Mouse (Mus musculus) mesoderm, embryonic 11.5 days (tissue): Measurements from ENCODE around the gene Ift81.

Experiments
- DNase-seq: peaks from one replicate; pipeline ENCODE4 v3.0.0-alpha.2; 2012; ENCODE audit warnings: low read depth, low spot score

Gene Ift81

DNA sequence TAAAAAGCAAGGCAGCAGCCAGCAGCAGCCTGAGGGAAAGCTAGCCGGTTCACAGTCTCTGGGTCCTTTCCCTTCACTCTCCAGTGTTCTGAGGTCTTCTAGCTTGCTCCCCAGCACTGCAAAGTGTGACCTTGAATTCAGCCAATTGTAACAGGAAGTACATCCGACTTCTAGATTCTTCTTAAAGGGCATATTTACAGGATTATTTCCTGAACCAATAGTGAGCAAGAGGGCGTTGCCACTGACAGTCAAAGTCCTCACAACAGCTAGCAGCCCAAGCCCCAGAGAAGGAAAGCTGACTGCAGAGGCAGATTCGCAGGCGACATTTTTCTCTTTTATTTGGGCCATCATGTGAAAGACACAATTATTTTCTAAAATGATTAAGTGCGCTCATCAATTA is 65.6 kb downstream of the Ift81 start:
- DNase-seq: no peak

DNA sequence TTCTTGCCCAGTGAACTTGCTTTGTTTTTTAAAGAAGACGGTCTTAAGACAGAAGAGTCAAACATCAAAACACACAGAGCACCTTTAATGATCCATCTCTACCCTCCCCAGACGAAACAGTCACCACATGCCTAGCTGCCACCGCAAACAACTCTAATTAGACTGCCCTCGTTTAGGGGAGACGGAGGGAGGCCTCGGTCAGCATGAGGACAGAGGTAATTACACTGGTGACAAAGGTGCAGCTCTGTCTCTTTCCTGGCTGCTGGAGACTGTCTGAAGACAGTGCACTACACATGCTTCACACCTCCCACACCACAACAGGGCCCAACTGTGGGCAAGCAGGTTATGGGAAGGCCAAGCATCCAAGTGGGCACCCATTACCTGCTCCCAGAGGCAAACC is 66.5 kb downstream of the Ift81 start:
- no peak for DNase-seq

DNA sequence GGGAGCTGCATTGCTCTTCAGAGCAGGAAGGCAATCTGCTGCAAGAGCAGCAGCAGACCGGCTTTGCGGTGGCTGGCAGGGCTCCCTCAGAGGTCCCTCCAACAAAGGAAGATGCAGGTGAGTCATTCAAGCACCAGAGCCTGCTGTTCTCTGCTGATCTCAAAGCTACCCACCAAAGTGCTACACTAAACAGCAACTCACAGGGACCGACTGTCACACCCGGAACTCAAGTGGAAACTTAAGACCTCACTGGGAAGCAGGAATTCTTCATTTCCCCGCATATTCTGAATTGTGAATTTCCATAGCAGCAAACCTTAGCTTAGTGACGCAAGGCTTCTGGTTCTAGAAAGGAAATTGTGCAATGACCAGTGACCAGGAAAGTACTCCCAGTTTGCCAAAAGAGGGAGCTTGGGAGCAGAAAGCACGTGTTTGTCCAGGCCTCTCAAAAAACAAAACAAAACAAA is 67.0 kb downstream of the Ift81 start:
- no peak for DNase-seq

DNA sequence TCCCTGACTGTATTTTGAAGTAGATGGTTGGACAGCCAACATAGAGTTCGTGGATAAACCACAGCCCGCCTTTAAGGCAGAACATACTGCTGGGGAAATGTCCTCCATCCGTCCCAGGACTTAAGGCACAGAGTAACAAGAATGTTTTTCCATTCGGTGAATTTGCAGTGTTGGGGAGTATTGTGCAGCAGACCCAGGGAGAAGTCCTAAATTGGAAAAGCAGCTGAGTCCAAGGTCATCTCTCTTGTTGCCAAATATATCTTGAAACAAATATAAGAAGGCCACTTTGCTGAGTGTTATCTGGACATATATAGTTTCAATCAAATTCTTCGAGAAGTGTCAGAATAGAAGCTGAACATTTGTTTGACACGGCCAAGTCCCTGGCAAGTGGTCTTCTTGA is 70.9 kb downstream of the Ift81 start:
- DNase-seq: no peak

DNA sequence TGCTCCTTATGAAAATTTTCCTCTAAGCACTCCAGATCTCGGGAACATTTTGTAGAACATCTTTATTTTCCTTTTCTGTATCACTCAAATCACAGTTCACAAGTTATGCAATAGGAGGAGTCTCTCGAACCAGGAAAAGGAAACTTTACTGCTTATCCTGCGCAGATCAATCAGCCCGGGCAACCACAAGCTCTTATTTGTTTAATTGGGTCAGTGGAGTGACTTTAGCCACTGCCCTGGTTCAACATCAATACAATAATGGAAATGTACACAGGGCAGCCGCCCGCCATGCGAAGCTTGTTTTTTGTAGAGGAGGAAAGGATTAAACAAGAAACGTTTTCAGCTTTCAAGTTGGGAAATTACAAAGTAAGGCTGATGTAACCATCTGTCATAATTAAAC is 72.4 kb downstream of the Ift81 start:
- DNase-seq: no peak

DNA sequence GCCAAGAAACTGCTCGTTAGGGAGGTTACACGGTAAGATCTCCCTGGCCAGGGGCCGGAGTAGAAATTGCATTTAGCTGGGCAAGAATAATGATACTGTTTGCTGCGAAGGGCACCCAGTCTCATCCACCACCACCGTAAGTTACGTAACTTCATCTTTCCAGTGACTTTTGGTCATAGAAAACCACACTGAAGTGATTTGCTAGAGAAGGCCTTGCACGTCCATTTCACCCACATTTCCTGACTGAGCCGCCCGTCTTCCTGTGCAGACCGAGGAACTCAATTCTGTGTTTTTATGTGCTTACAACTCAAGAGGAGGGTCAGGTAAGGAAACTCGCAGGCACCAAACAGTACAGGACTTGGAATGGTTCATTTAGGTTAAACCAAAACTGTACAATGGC is 76.2 kb downstream of the Ift81 start:
- DNase-seq: no peak

DNA sequence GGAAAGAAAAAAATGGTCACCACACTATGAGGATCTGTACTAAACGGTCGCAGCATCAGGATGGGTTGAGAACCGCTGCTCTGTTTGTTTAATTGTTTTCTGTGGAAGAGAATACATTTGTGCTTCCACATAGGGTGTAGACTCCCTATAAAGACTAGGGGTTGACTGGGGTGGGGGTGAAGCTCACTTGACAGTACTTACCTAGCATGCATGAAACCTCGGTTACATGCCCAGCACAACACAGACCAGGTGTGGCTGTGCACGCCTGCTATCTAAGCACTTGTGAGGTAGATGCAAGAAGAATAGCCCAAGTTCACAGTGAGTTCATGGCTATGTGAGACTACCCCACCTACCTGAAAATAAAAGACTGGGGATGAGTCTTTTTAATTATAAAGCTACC is 76.7 kb downstream of the Ift81 start:
- DNase-seq: no peak

DNA sequence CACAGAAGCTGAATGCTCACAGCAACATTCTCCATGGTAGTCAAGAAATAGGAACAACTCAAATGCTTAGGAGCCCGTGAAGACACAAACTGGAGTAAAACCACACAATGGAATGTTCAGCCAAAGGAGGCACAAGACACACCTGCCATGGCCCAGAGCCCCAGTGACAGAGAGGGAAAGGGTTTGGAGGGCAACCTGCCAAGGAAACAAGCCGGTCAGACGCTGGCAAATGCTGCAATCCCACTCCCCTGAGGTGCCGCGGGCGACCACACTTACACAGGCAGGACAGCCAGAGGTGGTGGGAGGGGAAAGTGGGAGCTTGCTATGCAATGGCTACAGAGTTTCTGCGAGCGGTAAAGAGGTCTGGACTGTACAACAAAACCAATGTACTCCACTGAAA is 80.4 kb downstream of the Ift81 start:
- no peak for DNase-seq

DNA sequence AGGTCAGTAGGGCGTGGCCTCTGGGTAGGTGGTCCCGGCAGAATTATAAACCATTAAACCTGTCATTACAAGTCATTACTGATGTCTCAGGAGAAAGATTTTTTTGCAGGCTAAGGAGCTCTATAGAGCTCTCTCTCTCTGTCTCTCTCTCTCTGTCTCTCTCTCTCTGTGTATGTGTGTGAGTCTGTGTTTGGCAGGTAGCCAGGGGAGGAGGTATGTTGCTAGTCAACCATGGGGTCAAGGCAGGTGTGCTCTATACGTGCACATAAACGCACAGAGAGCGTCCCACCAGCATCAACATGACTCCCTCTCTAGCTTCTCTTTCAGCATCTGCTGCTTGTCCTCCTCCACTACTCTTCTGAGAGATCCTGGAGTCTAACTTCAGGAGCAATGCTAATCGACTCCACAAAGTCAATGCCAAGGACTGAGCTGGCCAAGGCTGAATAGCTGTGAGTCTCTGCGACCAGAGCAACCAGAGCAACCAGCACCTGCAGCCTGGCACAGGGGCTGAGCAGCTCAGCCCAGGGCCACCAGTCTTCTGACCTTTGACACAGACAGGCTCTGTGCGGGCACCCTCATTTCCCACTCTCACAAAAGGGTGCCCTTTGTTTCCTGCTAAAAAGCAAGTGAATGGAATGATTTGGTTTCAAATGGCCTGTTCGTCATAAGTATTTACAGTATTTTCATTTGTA is 84.3 kb downstream of the Ift81 start:
- no peak for DNase-seq

DNA sequence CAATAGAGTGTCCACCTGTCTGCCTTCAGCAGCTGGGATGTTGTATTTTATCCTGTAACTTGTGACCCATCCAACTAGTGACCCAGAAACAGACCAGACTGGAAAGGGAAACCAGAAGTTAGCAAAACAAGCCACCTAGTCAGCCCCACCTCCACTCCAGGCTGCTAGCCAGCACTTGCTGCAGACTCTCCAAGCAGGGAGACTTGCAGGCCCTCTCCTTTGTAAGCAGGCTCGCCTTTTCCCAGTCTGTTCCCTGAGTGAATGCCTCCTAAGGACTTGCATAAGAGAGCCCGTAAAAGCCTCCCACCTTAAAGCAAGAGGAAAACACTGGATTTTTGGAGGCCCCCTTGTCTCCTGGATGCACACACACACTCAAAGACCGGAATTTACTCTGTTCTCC is 85.0 kb downstream of the Ift81 start:
- DNase-seq: no peak

DNA sequence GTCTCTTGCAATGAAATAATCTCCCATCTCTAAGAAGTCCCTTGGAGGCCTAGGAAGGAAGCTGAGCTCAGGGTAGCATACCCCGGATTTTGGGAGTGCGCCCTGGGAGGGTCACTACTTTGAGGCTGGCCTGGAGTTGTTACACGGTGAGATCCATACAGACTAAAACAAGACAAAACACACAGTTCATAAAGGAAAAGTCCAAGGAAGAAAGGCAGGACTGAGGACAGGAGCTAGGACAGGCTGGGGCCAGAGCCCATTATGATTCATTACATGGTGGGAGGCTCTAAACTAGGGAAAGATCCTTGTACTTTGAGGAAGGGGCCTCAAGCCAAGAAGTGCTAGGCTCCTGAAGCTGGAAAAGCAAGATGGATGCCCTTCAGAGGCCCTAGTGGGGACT is 85.7 kb downstream of the Ift81 start:
- no peak for DNase-seq

DNA sequence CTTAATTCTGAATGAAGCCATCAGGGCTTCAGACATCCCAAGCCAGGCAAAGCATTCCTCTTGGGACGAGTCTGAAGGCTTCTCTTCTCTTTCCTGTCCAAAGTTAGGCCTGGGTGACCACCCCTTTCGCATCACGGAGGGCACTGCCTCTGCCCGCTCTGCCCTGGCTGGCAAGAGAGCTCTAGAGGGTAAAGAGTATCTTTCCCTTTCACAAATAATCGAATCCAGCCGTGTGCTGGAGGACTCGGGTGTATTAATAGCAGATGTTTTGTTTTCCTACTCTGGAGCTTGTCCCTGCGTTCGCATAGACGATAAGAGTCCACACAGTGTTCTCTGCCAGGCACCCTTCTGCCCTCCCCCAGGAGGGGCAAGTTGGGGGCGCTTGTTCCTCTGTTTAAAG is 86.6 kb downstream of the Ift81 start:
- no peak for DNase-seq

DNA sequence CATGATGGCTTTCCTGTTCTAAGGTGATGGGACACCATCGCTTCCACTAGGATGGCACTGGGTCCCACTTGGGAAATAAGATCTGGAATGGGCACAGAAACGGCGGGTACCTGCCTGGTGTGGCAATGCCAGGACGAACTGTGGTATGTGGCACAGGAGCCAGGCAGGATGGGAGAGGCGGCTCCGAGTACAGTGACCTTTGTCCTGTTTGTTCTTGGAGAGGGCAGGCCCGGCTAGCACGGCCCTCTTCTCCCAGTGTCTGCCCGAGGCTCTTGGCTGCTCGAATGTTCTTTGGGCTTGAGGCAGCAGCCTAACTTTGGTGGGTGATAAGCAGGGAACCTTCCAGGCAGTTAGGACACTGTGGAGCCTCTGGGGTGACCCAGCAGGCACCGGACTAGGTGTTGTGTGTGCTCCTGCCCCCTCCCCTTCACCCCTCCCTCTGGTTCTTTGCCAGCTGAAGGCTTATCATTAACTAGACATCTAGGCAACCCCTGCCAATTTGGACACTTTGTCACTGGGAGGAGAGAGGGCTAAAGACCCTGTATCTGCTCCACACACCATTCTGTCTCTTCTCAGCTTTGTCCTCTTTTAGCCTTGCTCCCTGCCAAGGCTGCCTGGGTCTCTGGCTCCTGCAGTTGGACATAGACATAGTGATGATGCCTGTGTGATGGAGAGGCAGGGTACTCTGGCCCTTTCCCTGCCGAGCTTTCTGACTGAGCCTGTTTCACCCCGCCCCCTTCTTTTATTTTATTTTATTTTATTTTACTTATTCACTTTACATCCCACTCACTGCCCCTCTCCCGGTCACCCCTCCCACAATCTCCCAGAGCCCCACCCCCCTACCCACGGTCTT is 87.2 kb downstream of the Ift81 start:
- no peak for DNase-seq

DNA sequence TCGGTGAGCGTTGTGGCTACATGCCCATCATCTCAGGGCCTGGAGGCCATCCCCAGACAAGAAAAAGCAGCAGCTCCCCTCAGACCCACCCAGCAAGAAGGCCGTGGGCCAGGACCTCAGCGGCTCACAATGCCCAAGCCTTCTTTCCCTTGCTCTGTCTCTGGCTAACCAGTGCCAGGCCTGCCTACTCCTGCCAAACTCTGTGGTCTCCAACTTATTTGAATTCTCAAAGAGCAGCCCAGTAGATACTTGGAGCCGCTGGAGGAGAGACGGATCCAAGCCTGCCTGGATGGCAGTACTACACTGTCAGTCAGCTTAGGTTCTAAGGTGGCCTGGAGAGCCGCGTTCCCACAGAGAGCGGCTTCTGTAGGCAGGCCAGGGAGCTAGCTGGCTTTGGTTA is 87.9 kb downstream of the Ift81 start:
- DNase-seq: no peak

DNA sequence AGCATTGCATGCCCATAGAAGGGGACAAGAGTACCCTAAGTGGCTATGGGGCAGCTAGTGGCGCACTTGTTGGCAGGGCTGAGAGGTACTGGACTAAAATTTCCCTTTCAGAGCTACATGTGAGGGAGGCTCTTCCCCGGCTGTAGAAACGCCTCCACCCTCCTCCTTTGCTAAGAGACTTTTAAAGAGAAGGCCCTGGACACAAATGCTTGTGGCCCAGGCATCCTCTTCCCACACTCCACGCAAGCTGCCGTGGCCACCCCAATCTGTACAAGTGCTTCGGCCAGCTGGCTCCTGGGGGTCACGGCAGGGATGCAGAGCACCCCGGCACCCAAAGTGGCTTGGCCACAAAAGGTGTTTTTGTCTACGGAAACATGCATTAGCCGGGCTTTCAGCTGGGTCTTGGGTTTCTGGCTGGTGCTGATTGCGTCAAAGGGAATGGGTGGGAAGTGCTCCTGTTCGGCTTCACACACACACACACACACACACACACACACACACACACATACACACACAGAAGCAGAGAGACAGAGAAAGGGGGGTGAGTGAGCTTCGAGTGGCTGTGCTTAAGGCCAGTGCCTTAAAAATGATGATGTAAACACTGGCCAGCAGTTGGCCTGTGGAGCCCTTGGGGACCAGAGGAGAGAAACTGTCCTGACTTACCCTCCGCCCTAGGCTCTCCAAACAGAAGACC is 88.9 kb downstream of the Ift81 start:
- DNase-seq: no peak

DNA sequence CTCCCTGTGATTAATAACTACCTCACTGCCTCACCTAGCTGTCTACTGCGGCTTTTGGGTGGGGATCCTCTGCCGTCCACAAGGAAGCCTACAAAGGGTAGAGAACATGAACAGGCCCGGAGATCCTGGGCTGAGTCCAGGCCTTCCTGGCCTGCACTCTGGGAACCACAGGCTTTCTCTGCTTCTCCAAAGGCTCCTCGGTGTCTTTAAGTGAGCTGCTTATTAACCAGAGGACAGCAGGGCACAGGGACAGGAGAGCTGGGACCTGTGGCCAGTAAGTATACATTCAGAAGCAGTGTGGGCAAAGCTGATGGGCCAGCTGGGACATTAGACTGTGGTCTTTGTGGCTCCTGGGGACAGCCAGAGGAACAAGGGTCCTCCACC is 89.5 kb downstream of the Ift81 start:
- no peak for DNase-seq

DNA sequence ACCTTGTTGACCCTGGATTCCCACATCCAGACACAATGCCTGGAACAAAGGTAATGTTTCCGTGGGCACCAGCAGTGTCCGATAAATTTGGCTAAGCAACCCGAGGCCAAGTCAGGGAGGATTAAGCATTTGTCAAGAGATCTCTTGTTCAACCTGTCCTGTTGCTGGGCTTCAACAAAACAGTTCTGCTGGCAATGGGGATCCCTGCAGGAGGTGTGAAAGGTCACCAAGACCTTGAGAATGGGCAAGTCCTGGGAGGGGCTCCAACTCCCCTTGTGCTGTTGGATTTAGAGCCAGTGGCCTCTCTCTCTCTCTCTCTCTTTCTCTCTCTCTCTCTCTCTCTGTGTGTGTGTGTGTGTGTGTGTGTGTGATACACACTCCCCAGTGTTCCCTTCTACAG is 90.1 kb downstream of the Ift81 start:
- no peak for DNase-seq

DNA sequence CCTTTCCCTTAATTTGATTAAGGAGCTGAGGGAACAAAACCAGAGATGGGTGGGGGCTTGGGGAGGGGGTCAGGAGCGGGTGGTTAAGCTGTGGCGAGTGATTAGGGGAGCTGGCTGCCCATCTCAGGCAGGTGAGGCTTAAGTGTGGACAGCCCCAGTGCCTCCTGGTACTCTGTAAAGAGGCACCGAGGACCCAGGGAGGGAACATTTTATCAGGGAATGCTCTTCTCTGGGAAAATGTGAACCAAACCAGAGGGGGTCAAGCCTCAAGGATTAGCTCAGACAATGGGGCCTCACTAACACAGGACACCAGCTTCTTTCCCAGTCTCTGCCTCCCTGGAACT is 93.2 kb downstream of the Ift81 start:
- no peak for DNase-seq

DNA sequence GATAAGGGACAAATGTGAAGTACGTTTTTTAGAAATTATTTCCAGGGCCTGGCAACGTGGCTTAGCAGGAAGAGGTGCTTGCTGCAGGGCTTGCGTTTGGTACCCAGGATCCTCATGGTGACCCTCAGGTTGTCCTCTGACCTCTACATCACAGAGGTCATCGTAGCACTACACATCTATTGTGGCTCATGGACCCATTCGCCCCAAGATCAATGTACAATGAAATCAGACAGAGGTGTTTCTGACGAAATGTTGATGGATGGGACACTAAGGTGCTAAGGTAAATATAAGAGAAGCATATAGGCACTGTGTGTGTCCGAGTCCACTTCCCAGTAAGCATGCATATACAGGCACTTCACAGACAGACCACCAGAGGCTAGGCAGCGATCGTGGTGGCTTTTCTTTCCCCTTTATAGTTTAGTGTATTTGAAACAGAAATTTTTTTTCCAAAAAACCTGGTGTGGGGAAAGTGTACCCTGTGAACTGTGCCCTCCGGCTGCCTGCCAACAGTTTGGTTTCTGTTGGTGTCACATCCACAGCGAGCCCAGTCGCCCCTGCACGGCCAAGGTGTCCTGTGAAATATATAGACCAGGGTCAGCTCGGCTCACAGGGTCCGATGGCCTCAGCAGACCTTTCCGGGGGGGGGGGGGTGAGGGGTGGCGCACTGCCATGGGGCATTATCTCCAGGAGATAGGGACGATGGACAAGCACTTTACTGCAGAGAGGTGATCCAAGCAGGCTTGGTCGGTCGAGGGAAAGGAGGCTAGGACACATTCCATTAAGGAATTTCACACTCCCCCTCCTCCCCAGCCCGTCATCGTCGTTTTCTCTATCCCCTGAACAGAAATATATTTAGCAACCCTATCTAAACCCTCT is 93.8 kb downstream of the Ift81 start:
- no peak for DNase-seq

DNA sequence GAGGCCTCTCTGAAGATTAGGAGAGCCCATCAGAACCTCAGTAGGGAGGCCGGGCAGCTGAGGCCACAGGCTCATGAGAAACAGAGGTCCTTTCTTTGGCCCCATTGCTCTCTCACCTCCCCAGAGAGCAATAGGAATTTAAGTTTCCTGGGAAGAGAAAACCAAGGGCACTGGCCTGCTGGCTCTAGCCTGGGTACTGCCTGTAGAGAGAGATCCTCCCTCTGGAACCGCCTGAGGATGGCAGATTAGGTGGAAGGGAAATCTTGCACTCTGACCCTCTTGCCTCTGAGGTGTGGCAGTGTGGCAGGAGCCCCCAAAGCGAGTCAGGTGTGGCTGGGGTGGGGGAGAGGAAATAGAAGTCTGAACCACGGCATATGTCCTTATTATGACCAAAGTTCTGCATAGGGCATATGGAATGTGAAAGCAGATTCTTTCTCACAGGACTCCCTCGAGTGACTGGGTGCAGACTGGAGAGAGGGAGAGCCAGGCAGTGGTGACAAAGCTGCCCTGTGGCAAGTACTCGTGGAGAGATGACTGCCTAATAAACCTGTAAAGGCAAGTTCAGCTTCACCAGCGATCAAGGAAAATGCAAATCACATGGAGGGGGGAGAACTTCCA is 95.2 kb downstream of the Ift81 start:
- DNase-seq: no peak

DNA sequence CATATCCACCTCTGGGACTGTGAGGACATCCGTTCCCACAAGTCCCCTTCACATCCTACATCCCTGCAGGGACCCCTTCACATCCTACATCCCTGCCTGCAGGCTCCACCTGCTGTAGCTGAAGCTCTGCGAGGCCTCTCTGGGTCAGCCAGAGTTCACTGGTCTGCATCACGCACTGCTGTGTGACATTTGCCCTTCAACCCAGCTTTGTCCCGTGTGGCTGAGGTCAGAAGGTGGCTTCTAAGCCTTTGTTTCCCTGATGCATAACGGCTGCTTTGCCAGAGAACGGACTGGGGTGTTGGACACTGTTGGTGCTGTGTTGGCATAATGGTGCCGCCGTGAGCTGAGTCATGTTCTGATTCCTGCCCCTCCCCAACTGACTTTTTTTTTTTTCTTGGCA is 96.1 kb downstream of the Ift81 start:
- no peak for DNase-seq
